Mouse (Mus musculus) heart, embryonic 16.5 days (tissue): Measurements from ENCODE around the gene Dntt. TPM values are rescaled to one million over a fixed set of nuclear protein-coding genes. Genes with fewer than 3 reads are reported as not detected.

ENCODE experiments used
- ATAC-seq: fragments of 200-750 bp; cut with Nextera tagmentation; replicated peaks from 2 replicates; pipeline ENCODE4 v1.8.0; 2017; ENCODE audit warnings: moderate number of reproducible peaks; ENCODE audit not compliant: insufficient read depth, low FRiP score; ENCODE audit errors: extremely low read depth
- H3K27ac ChIP-seq: fragments of 300-500 bp; sonication (generic); 2 replicates; pipeline ENCODE4 v1.5.1; 2014; ENCODE audit warnings: mild to moderate bottlenecking, low read length, control low read depth, moderate library complexity
- H3K27me3 ChIP-seq: fragments of 300-500 bp; sonication (generic); 2 replicates; pipeline ENCODE4 v1.6.1; 2014; ENCODE audit warnings: low read length, mixed read lengths; ENCODE audit not compliant: control insufficient read depth, insufficient read depth
- H3K36me3 ChIP-seq: fragments of 300-500 bp; sonication (generic); 2 replicates; pipeline ENCODE4 v1.6.1; 2014; ENCODE audit not compliant: control insufficient read depth, insufficient read depth
- H3K4me1 ChIP-seq: fragments of 300-500 bp; sonication (generic); 2 replicates; pipeline ENCODE4 v1.6.1; 2014; ENCODE audit warnings: low read length, mixed read lengths; ENCODE audit not compliant: control insufficient read depth, insufficient read depth
- H3K4me2 ChIP-seq: fragments of 300-500 bp; sonication (generic); 2 replicates; pipeline ENCODE4 v1.6.1; 2014; ENCODE audit warnings: low read depth, mild to moderate bottlenecking, control low read depth, low read length
- H3K4me3 ChIP-seq: fragments of 300-500 bp; sonication (generic); 2 replicates; pipeline ENCODE4 v1.5.1; 2014; ENCODE audit warnings: mild to moderate bottlenecking, control low read depth, low read length
- H3K9ac ChIP-seq: fragments of 300-500 bp; sonication (generic); 2 replicates; pipeline ENCODE4 v1.6.1; 2014; ENCODE audit warnings: low read length, control low read depth
- H3K9me3 ChIP-seq: fragments of 300-500 bp; sonication (generic); replicated peaks from 2 replicates; pipeline ENCODE4 v1.6.1; 2016; ENCODE audit warnings: low read length; ENCODE audit not compliant: control insufficient read depth
- WGBS: fragments of 180-500 bp; shearing (Covaris S2); extraction: QIAGEN DNeasy Blood & Tissue Kit; methylation state at CpG from one replicate; pipeline ENCODE4 v1.1.7; 2014; 5-methylcytosine and 5-hydroxymethylcytosine counted together
- polyA plus RNA-seq: library from polyadenylated mRNA; unstranded; fragments of >200 nt; fragmentation: Nextera tagmentation; extraction: Ambion mirVana; gene quantifications from 2 replicates; pipeline ENCODE4 v1.2.1, GENCODE M21; 2015

The Dntt gene
- polyA plus RNA-seq, 1 experiment from 2014 or later = 0.28 TPM

- 36% methylated on average over 4 of the region's 4 CpGs for WGBS
- no peak for ATAC-seq
- H3K27me3 ChIP-seq = no peaks in the 10 kb centered on the region
These were observed 6.9 kb downstream of the Dntt start for GRCm38 (mm10) chr19:41035809-41036551.

DNA sequence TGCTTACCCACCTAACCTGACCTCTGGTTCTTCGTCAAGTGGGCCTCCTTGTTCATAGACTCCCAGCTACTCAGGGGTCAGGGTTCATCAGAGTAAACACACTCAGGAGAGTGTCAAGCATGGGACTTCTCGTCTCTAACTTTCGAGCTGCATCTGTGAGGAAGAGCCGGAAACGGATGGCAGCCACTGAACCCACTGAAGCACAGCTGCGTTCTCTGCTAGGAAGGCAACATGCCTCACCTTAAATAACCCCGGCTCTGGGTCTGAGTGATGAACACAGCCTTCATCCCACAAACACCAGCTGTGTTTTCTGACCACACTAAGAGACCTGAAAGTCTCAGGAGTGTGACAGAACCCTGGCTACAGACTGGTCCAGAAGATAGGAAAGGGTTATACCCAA, 10.0 kb downstream of the Dntt start:
- Histone ChIP-seq H3K27me3 (no peaks in the 10 kb centered on the region), H3K4me2 (no peak overlapping the region), H3K4me3 (no peak overlapping the region), H3K27ac (no peak overlapping the region), H3K36me3 (no peaks in the 10 kb centered on the region), H3K9ac (no peak overlapping the region), H3K9me3 (no peaks in the 10 kb centered on the region), H3K4me1 (peaks cover 4% of the 10 kb centered on the region; the same call in 1 of the 2 replicates)
- 0 out of 2 replicates have a peak, but pooled peaks have one; percentile 18 for ATAC-seq
- 72% methylated on average over 7 of the region's 7 CpGs for WGBS

More at GRCm38 (mm10) chr19:41035809-41036551, 6.9 kb downstream of the Dntt start:
- no peaks in the 10 kb centered on the region for H3K36me3 ChIP-seq
- no peak overlapping the region for H3K4me3 ChIP-seq
- no peak overlapping the region for H3K4me2 ChIP-seq
- no peak overlapping the region for H3K27ac ChIP-seq
- H3K4me1 ChIP-seq = peaks cover 4% of the 10 kb centered on the region; the same call in 1 of the 2 replicates
- H3K9me3 ChIP-seq = no peaks in the 10 kb centered on the region
- H3K9ac ChIP-seq = no peak overlapping the region

GRCm38 (mm10) chr19:41045091-41045770, 16.2 kb downstream of the Dntt start:
- ATAC-seq = 0 out of 2 replicates have a peak, but pooled peaks have one; percentile 41
- Histone ChIP-seq H3K9me3 (no peaks in the 10 kb centered on the region), H3K36me3 (no peaks in the 10 kb centered on the region), H3K4me2 (peak overlapping the region; percentile 36), H3K9ac (no peak overlapping the region), H3K27ac (no peak overlapping the region), H3K4me3 (no peak overlapping the region), H3K27me3 (no peaks in the 10 kb centered on the region), H3K4me1 (no peaks in the 10 kb centered on the region)
- WGBS = 30% methylated on average over 10 of the region's 10 CpGs

DNA sequence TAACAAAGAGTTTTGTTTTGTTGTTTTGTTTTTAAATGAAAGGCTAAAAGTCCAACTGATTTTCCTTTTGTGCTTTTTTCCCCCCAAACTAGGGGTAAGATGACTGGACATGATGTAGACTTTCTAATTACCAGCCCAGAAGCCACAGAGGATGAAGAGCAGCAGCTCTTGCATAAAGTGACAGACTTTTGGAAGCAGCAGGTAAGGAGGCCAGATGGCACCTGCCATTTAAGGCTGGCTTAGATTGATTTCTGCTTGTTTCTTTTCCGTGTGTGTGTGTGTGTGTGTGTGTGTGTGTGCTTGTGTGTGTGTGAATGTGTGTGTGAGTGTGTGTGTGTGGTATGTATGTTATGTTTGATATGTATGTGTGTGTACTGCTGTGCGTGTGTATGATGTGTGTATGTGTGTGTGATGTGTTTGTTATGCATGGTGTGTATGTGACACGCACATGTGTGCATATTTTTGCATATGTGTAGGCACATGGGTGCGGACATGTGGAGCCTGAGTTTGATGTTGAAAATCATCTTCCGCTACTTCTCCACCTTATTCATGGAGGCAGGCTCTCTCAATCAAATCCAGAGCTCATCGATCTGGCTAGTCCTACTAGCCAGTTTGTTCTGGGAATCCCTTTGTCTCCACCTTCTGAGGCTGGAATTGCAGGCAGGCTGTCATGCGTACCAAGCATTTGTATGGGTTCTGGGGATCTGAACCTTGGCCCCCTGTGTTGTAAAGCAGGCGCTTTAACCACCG, 18.5 kb downstream of the Dntt start:
- Histone ChIP-seq H3K4me2 (no peak overlapping the region), H3K36me3 (no peaks in the 10 kb centered on the region), H3K9ac (no peak overlapping the region), H3K27me3 (no peaks in the 10 kb centered on the region), H3K4me3 (no peak overlapping the region), H3K4me1 (no peaks in the 10 kb centered on the region), H3K9me3 (no peaks in the 10 kb centered on the region), H3K27ac (no peak overlapping the region)
- WGBS = 80% methylated on average over 9 of the region's 9 CpGs
- ATAC-seq = no peak

DNA sequence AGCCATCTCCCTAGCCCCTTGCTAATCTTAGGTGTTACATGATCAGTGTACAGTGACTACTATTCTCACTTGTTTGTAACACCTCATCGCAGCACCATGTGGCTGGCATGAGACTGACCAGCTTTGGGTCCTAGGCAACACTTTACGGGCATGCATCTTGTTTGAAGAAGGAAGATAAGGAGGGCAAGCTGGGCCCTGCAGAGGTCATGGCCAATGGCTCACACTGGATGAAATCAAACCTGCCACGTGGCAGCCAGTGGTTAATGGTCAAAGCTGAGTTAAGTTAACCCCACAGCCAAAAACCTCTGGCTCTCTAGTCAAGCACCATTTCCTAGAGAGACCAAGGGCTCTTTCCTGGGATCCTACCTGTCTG, 19.1 kb downstream of the Dntt start:
- Histone ChIP-seq H3K27ac (no peak overlapping the region), H3K4me2 (no peak overlapping the region), H3K36me3 (no peaks in the 10 kb centered on the region), H3K9me3 (no peaks in the 10 kb centered on the region), H3K4me1 (no peaks in the 10 kb centered on the region), H3K4me3 (no peak overlapping the region), H3K9ac (no peak overlapping the region), H3K27me3 (no peaks in the 10 kb centered on the region)
- ATAC-seq = no peak
- 60% methylated on average over 3 of the region's 3 CpGs for WGBS

- H3K9me3 ChIP-seq = no peaks in the 10 kb centered on the region
- no peak overlapping the region for H3K4me2 ChIP-seq
- no peaks in the 10 kb centered on the region for H3K27me3 ChIP-seq
- no peak overlapping the region for H3K4me3 ChIP-seq
- no peaks in the 10 kb centered on the region for H3K4me1 ChIP-seq
- WGBS = 85% methylated on average over 1 of the region's 1 CpGs
- H3K27ac ChIP-seq = no peak overlapping the region
- H3K9ac ChIP-seq = no peak overlapping the region
- no peaks in the 10 kb centered on the region for H3K36me3 ChIP-seq
- ATAC-seq = no peak
These were observed 22.6 kb downstream of the Dntt start for GRCm38 (mm10) chr19:41051714-41052113.

DNA sequence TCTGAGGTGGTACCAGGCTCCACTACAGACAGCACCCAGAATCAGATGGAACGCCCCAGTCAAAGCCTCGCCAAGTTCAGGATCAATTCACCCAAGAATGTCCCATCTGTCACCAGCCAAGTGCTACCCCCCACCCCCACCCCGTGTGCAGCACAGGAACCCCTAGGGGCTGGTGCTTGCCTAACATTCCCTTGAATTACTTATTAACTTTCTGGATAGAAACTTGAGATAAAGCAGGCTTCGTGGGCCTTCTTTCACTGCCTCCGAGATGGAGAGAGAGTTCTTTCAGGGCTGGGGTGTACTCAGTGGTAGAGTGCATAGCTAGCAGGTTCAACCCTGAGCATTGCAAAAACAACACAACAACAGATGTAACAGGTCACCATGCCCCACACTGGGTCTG, 23.2 kb downstream of the Dntt start:
- Histone ChIP-seq H3K9ac (no peak overlapping the region), H3K36me3 (no peaks in the 10 kb centered on the region), H3K4me1 (no peaks in the 10 kb centered on the region), H3K27ac (no peak overlapping the region), H3K4me3 (no peak overlapping the region), H3K4me2 (no peak overlapping the region), H3K9me3 (no peaks in the 10 kb centered on the region), H3K27me3 (no peaks in the 10 kb centered on the region)
- ATAC-seq = no peak
- 59% methylated on average over 5 of the region's 5 CpGs for WGBS

GRCm38 (mm10) chr19:41053530-41053929, 24.5 kb downstream of the Dntt start:
- no peak overlapping the region for H3K4me3 ChIP-seq
- no peaks in the 10 kb centered on the region for H3K27me3 ChIP-seq
- no peaks in the 10 kb centered on the region for H3K36me3 ChIP-seq
- no peak overlapping the region for H3K27ac ChIP-seq
- H3K9ac ChIP-seq = no peak overlapping the region
- H3K9me3 ChIP-seq = no peaks in the 10 kb centered on the region
- 25% methylated on average over 10 of the region's 10 CpGs for WGBS
- no peaks in the 10 kb centered on the region for H3K4me1 ChIP-seq
- ATAC-seq = no peak
- H3K4me2 ChIP-seq = no peak overlapping the region

- Histone ChIP-seq H3K27me3 (no peaks in the 10 kb centered on the region), H3K4me3 (no peak overlapping the region), H3K27ac (no peak overlapping the region), H3K4me2 (no peak overlapping the region), H3K9me3 (no peaks in the 10 kb centered on the region), H3K9ac (no peak overlapping the region), H3K36me3 (no peaks in the 10 kb centered on the region), H3K4me1 (no peaks in the 10 kb centered on the region)
- WGBS = 61% methylated on average over 4 of the region's 4 CpGs
- no peak for ATAC-seq
These were observed 25.6 kb downstream of the Dntt start for GRCm38 (mm10) chr19:41054702-41055101.
